Mouse (Mus musculus) 3134 (cell line): ENCODE measurements at regions not wholly inside any gene's neighbourhood (a gene's known extent, or its start where the extent isn't known, plus 50 kb on each side); places are given as distances from the start of the nearest gene placed in this dataset.
A peak's percentile ranks its signal among the peaks of the same experiment; 100 is the strongest.

Experiments
- DNase-seq: peaks from one replicate; pipeline ENCODE4 v3.0.0-alpha.2; 2011; ENCODE audit warnings: low spot score; ENCODE audit not compliant: insufficient read length; ENCODE audit errors: extremely low read depth

DNA sequence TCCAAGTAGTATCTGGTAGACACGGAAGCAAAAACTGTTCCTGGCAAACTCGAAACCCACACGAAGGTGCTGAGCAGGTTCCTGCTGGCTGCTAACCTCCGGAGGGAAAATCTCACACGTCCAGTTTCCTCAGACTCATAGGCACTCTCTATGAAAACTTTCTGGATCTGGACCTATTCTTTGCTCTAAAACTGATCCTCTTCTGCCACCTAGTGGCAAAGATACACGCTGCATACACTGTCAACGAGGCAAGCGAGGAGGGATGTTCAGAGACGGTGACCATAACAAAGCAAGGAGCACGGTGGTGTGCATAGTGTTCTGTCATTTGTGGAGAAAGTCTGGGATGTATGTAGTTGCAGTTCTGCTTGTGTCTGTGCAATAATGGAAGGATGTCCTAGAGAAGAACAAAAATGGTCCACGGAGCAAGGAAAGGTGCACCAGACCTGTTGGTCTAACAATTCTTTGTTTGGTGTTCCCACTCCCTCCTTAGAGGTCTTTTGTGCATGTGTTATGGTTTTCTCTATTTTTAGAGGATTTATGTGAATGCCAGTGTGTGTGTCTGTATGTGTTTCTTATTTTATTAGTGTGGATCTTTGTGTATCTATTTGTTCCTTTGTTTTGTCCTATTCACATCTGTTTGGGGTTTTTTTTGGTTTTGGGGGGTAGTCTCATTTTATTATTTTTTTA lies 57.0 kb upstream of the Siglech start:
- peak; percentile 14 for DNase-seq
